Comparison of ENCODE assay signal across 9 mouse cellular contexts in the genomic region with DNA sequence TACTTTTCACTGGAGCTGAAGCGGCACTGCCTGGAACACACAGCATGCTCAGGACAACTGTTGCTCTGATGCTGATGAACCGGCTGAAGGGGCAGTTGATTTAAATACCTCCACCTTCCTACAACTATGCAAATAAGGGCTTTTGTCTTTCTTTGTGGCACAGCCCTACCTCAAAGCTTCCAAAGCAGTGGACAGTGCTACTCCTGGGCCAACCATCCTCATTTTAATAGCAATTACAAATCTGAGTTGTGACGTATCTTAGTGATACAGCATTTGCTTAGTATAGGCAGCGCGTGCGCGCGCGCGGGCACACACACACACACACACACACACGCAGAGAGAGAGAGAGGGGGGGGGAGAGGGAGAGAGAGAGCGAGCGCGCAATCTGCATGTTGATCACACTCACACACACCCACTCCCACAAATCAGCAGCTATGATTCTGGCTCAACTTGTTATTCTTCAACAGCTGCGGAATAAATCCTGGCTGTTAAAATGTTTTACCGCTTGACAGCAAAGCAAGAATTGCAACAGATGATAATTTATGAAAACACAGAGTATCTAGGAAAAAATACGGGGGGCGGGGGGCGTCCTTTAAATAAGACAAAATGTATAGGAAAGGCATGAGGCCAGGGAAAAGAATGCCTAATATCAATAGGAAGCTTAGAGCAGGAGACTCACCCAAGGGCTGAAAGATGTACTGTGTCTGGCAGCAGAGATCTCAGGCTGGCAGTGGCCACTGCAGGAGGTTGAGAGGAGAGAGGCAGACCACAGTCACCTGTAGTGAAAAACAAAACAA. TPM values are rescaled to one million over a fixed set of nuclear protein-coding genes. Genes with fewer than 3 reads are reported as not detected.
DNase-seq lines count a peak whose midpoint lies in the region; ATAC-seq lines count a peak whose summit lies in the region.
"Had no signal": no experiment of that assay in that cellular context is flagged by ENCODE, and none has a peak within 500 bp of the region (broad histone marks: within the 10 kb centered on the region; RNA-seq: fewer than 3 reads in every experiment).

No protein-coding gene starts in this region.

- DNase-seq in kidney, postnatal 25 days, result no peak
- DNase-seq in embryonic facial prominence, embryonic 14.5 days (ENCODE audit: low spot score), result peak; percentile 80
- DNase-seq in intestine, embryonic 14.5 days (ENCODE audit: low spot score), result peak; percentile 61
- DNase-seq in thymus, postnatal 0 days (ENCODE audit: low spot score), result no peak
- no peak for DNase-seq in urinary bladder, postnatal 36 days (ENCODE audit: low spot score in 2 of 2)

- no peaks in the 10 kb centered on the region for H3K27me3 ChIP-seq in kidney, embryonic 14.5 days (ENCODE audit: control insufficient read depth, insufficient read depth, low read length)
- no peaks in the 10 kb centered on the region for H3K27me3 ChIP-seq in embryonic facial prominence, embryonic 14.5 days (replicated peaks; ENCODE audit: control insufficient read depth, insufficient read depth, low read length)
- H3K27me3 ChIP-seq in intestine, embryonic 14.5 days (replicated peaks; ENCODE audit: control insufficient read depth, insufficient read depth, low read length), result no peaks in the 10 kb centered on the region
- H3K27me3 ChIP-seq in liver, embryonic 15.5 days, result peaks cover 17% of the 10 kb centered on the region
- H3K27me3 ChIP-seq in stomach, embryonic 14.5 days (ENCODE audit: control insufficient read depth, insufficient read depth, low read length), result no peaks in the 10 kb centered on the region

- no peaks in the 10 kb centered on the region for H3K36me3 ChIP-seq in kidney, embryonic 14.5 days (ENCODE audit: control insufficient read depth, insufficient read depth, low read length)
- no peaks in the 10 kb centered on the region for H3K36me3 ChIP-seq in embryonic facial prominence, embryonic 14.5 days (ENCODE audit: control insufficient read depth, insufficient read depth, low read length)
- no peaks in the 10 kb centered on the region for H3K36me3 ChIP-seq in intestine, embryonic 14.5 days (ENCODE audit: control insufficient read depth, insufficient read depth, low read length)
- no peaks in the 10 kb centered on the region for H3K36me3 ChIP-seq in liver, embryonic 15.5 days (replicated peaks)
- no peaks in the 10 kb centered on the region for H3K36me3 ChIP-seq in stomach, embryonic 14.5 days (ENCODE audit: control insufficient read depth, insufficient read depth, low read length)

- peak overlapping the region; percentile 37; the same call in 1 of the 2 replicates for H3K27ac ChIP-seq in kidney, embryonic 14.5 days (ENCODE audit: low read depth, low read length)
- H3K27ac ChIP-seq in embryonic facial prominence, embryonic 14.5 days (replicated peaks; ENCODE audit: low read depth, low read length), result peak overlapping the region; percentile 85; the same call in 1 of the 2 replicates
- 0 out of 2 replicates have a peak overlapping the region, but pooled peaks have one; percentile 1 for H3K27ac ChIP-seq in intestine, embryonic 14.5 days (ENCODE audit: low read depth)
- H3K27ac ChIP-seq in liver, embryonic 15.5 days (replicated peaks), result no peak overlapping the region
- H3K27ac ChIP-seq in stomach, embryonic 14.5 days (ENCODE audit: low read length), result peak overlapping the region; percentile 1; the same call in 1 of the 2 replicates

- H3K4me1 ChIP-seq in kidney, embryonic 14.5 days (ENCODE audit: control insufficient read depth, insufficient read depth, low read length), result no peaks in the 10 kb centered on the region
- 0 out of 2 replicates have a peak, but pooled peaks cover 2% of the 10 kb centered on the region for H3K4me1 ChIP-seq in embryonic facial prominence, embryonic 14.5 days (ENCODE audit: control insufficient read depth, insufficient read depth, low read length)
- no peaks in the 10 kb centered on the region for H3K4me1 ChIP-seq in intestine, embryonic 14.5 days (replicated peaks; ENCODE audit: control insufficient read depth, insufficient read depth, low read length)
- no peaks in the 10 kb centered on the region for H3K4me1 ChIP-seq in liver, embryonic 15.5 days (replicated peaks)
- no peaks in the 10 kb centered on the region; the same call in 1 of the 2 replicates for H3K4me1 ChIP-seq in stomach, embryonic 14.5 days (ENCODE audit: control insufficient read depth, insufficient read depth, low read length)

- peak overlapping the region; percentile 75 for H3K4me2 ChIP-seq in kidney, embryonic 14.5 days (replicated peaks; ENCODE audit: low read depth, low read length)
- H3K4me2 ChIP-seq in embryonic facial prominence, embryonic 14.5 days (ENCODE audit: low read depth, low read length), result peak overlapping the region; percentile 80
- H3K4me2 ChIP-seq in intestine, embryonic 14.5 days (ENCODE audit: low read length), result peak overlapping the region; percentile 78
- H3K4me2 ChIP-seq in liver, embryonic 15.5 days, result 0 out of 2 replicates have a peak overlapping the region, but pooled peaks have one; percentile 5
- H3K4me2 ChIP-seq in stomach, embryonic 14.5 days (replicated peaks; ENCODE audit: low read depth, low read length), result peak overlapping the region; percentile 59

- H3K9ac ChIP-seq in kidney, embryonic 14.5 days (ENCODE audit: low read depth, low read length), result peak overlapping the region; percentile 42; the same call in 1 of the 2 replicates
- H3K9ac ChIP-seq in embryonic facial prominence, embryonic 14.5 days (ENCODE audit: low read depth, low read length), result peak overlapping the region; percentile 62
- H3K9ac ChIP-seq in intestine, embryonic 14.5 days (ENCODE audit: low read length), result peak overlapping the region; percentile 29; the same call in 1 of the 2 replicates
- no peak overlapping the region for H3K9ac ChIP-seq in liver, embryonic 15.5 days
- no peak overlapping the region for H3K9ac ChIP-seq in stomach, embryonic 14.5 days (replicated peaks; ENCODE audit: low read depth, low read length)

- no peaks in the 10 kb centered on the region for H3K9me3 ChIP-seq in kidney, embryonic 14.5 days (ENCODE audit: control insufficient read depth, low read length)
- H3K9me3 ChIP-seq in embryonic facial prominence, embryonic 14.5 days (ENCODE audit: control insufficient read depth, low read length), result no peaks in the 10 kb centered on the region
- H3K9me3 ChIP-seq in intestine, embryonic 14.5 days (ENCODE audit: control insufficient read depth, low read length), result no peaks in the 10 kb centered on the region
- no peaks in the 10 kb centered on the region for H3K9me3 ChIP-seq in liver, embryonic 15.5 days (replicated peaks)
- no peaks in the 10 kb centered on the region for H3K9me3 ChIP-seq in stomach, embryonic 14.5 days (ENCODE audit: control insufficient read depth, low read depth, low read length)

- WGBS in kidney, embryonic 14.5 days, result under 1% methylated on average over 19 of the region's 19 CpGs
- 1% methylated on average over 19 of the region's 19 CpGs for WGBS in embryonic facial prominence, embryonic 14.5 days
- WGBS in intestine, embryonic 14.5 days, result 0% methylated on average over 19 of the region's 19 CpGs
- 2% methylated on average over 19 of the region's 19 CpGs for WGBS in liver, embryonic 15.5 days (ENCODE audit: insufficient replicate concordance)
- 1% methylated on average over 19 of the region's 19 CpGs for WGBS in stomach, embryonic 14.5 days

- peak overlapping the region; percentile 42 for H3K4me3 ChIP-seq in kidney, embryonic 14.5 days (ENCODE audit: low read length)
- H3K4me3 ChIP-seq in embryonic facial prominence, embryonic 14.5 days (ENCODE audit: low read depth, low read length), result peak overlapping the region; percentile 39
- peak overlapping the region; percentile 42 for H3K4me3 ChIP-seq in intestine, embryonic 14.5 days (ENCODE audit: low read depth, low read length)
- no peak overlapping the region for H3K4me3 ChIP-seq in liver, embryonic 15.5 days (replicated peaks)
- H3K4me3 ChIP-seq in stomach, embryonic 14.5 days (ENCODE audit: low read depth, low read length), result peak overlapping the region; percentile 35

- ATAC-seq in kidney, embryonic 14.5 days (ENCODE audit: low FRiP score, low TSS enrichment), result peak; percentile 85
- ATAC-seq in embryonic facial prominence, embryonic 14.5 days (ENCODE audit: low read depth), result peak; percentile 60
- ATAC-seq in intestine, embryonic 14.5 days (replicated peaks; ENCODE audit: low FRiP score, low TSS enrichment, low read depth), result peak; percentile 78; the same call in 1 of the 2 replicates
- ATAC-seq in liver, embryonic 15.5 days (ENCODE audit: insufficient read depth), result no peak
- peak; percentile 74; the same call in 1 of the 2 replicates for ATAC-seq in stomach, embryonic 14.5 days (ENCODE audit: insufficient number of reproducible peaks, insufficient read depth, low FRiP score, low read depth)

RNA-seq across cellular contexts. Expression of a gene that starts 1.5 kb away (rescaled TPM):
- 15.0 and 19.9 TPM in 2 replicates for polyA plus RNA-seq in kidney, embryonic 14.5 days (2014; fragmentation: Nextera tagmentation; extraction: Ambion mirVana)
- 165 and 171 TPM in 2 replicates for polyA plus RNA-seq in embryonic facial prominence, embryonic 14.5 days (2014; fragmentation: Nextera tagmentation; extraction: Ambion mirVana)
- polyA plus RNA-seq in intestine, embryonic 14.5 days (2014; fragmentation: Nextera tagmentation; extraction: Ambion mirVana), result 24.7 and 32.1 TPM in 2 replicates
- polyA plus RNA-seq in liver, embryonic 15.5 days (2015; fragmentation: Nextera tagmentation; extraction: Ambion mirVana), result 3.2 and 4.6 TPM in 2 replicates
- 34.6 and 39.9 TPM in 2 replicates for polyA plus RNA-seq in stomach, embryonic 14.5 days (2014; fragmentation: Nextera tagmentation; extraction: Ambion mirVana)
- polyA plus RNA-seq in thymus, postnatal 0 days (2015; fragmentation: Nextera tagmentation; extraction: Ambion mirVana), result 0.98 and 1.3 TPM in 2 replicates

RNA-seq across cellular contexts. Expression of a gene that starts 7.7 kb away (rescaled TPM):
- not detected in 2 replicates for polyA plus RNA-seq in kidney, embryonic 14.5 days (2014; fragmentation: Nextera tagmentation; extraction: Ambion mirVana)
- polyA plus RNA-seq in embryonic facial prominence, embryonic 14.5 days (2014; fragmentation: Nextera tagmentation; extraction: Ambion mirVana), result not detected in 2 replicates
- polyA plus RNA-seq in intestine, embryonic 14.5 days (2014; fragmentation: Nextera tagmentation; extraction: Ambion mirVana), result not detected in 2 replicates
- not detected in 2 replicates for polyA plus RNA-seq in liver, embryonic 15.5 days (2015; fragmentation: Nextera tagmentation; extraction: Ambion mirVana)
- not detected in 2 replicates for polyA plus RNA-seq in stomach, embryonic 14.5 days (2014; fragmentation: Nextera tagmentation; extraction: Ambion mirVana)
- not detected in 2 replicates for polyA plus RNA-seq in thymus, postnatal 0 days (2015; fragmentation: Nextera tagmentation; extraction: Ambion mirVana)
- polyA plus RNA-seq: large intestine, adult 2 months had no signal

RNA-seq across cellular contexts. Expression of a gene that starts 18.4 kb away (rescaled TPM):
- 0.19 TPM in 1 of 2 replicates, not detected in the other for polyA plus RNA-seq in kidney, embryonic 14.5 days (2014; fragmentation: Nextera tagmentation; extraction: Ambion mirVana)
- polyA plus RNA-seq in embryonic facial prominence, embryonic 14.5 days (2014; fragmentation: Nextera tagmentation; extraction: Ambion mirVana), result not detected in 2 replicates
- polyA plus RNA-seq in intestine, embryonic 14.5 days (2014; fragmentation: Nextera tagmentation; extraction: Ambion mirVana), result not detected in 2 replicates
- not detected in 2 replicates for polyA plus RNA-seq in liver, embryonic 15.5 days (2015; fragmentation: Nextera tagmentation; extraction: Ambion mirVana)
- not detected in 2 replicates for polyA plus RNA-seq in stomach, embryonic 14.5 days (2014; fragmentation: Nextera tagmentation; extraction: Ambion mirVana)
- not detected in 2 replicates for polyA plus RNA-seq in thymus, postnatal 0 days (2015; fragmentation: Nextera tagmentation; extraction: Ambion mirVana)
- polyA plus RNA-seq: large intestine, adult 2 months had no signal

RNA-seq across cellular contexts. Expression of a gene that starts 27.4 kb away (rescaled TPM):
- not detected in 2 replicates for polyA plus RNA-seq in kidney, embryonic 14.5 days (2014; fragmentation: Nextera tagmentation; extraction: Ambion mirVana)
- polyA plus RNA-seq in embryonic facial prominence, embryonic 14.5 days (2014; fragmentation: Nextera tagmentation; extraction: Ambion mirVana), result not detected in 2 replicates
- polyA plus RNA-seq in intestine, embryonic 14.5 days (2014; fragmentation: Nextera tagmentation; extraction: Ambion mirVana), result not detected in 2 replicates
- not detected in 2 replicates for polyA plus RNA-seq in liver, embryonic 15.5 days (2015; fragmentation: Nextera tagmentation; extraction: Ambion mirVana)
- not detected in 2 replicates for polyA plus RNA-seq in stomach, embryonic 14.5 days (2014; fragmentation: Nextera tagmentation; extraction: Ambion mirVana)
- polyA plus RNA-seq in thymus, postnatal 0 days (2015; fragmentation: Nextera tagmentation; extraction: Ambion mirVana), result not detected in 2 replicates
- polyA plus RNA-seq: large intestine, adult 2 months had no signal

RNA-seq across cellular contexts. Expression of a gene that starts 42.2 kb away (rescaled TPM):
- not detected in 2 replicates for polyA plus RNA-seq in kidney, embryonic 14.5 days (2014; fragmentation: Nextera tagmentation; extraction: Ambion mirVana)
- not detected in 2 replicates for polyA plus RNA-seq in embryonic facial prominence, embryonic 14.5 days (2014; fragmentation: Nextera tagmentation; extraction: Ambion mirVana)
- polyA plus RNA-seq in intestine, embryonic 14.5 days (2014; fragmentation: Nextera tagmentation; extraction: Ambion mirVana), result not detected in 2 replicates
- polyA plus RNA-seq in liver, embryonic 15.5 days (2015; fragmentation: Nextera tagmentation; extraction: Ambion mirVana), result not detected in 2 replicates
- not detected in 2 replicates for polyA plus RNA-seq in stomach, embryonic 14.5 days (2014; fragmentation: Nextera tagmentation; extraction: Ambion mirVana)
- not detected in 2 replicates for polyA plus RNA-seq in thymus, postnatal 0 days (2015; fragmentation: Nextera tagmentation; extraction: Ambion mirVana)
- polyA plus RNA-seq: large intestine, adult 2 months had no signal

Comparison
In these comparisons a context has a peak if more than half of its experiments do, and no peak if none do; other contexts are left out.
1. H3K4me2 ChIP-seq: peak in every context shown above with its lines; median percentile 80 in embryonic facial prominence, embryonic 14.5 days; 78 in intestine, embryonic 14.5 days; 75 in kidney, embryonic 14.5 days; 59 in stomach, embryonic 14.5 days; 5 in liver, embryonic 15.5 days.
2. H3K9ac ChIP-seq: peak in kidney, embryonic 14.5 days (single experiment), embryonic facial prominence, embryonic 14.5 days (single experiment) and intestine, embryonic 14.5 days (single experiment); none in liver, embryonic 15.5 days (single experiment) and stomach, embryonic 14.5 days (single experiment).
3. DNase-seq: peak in embryonic facial prominence, embryonic 14.5 days (single experiment) and intestine, embryonic 14.5 days (single experiment); none in kidney, postnatal 25 days (0 of 2), thymus, postnatal 0 days (single experiment) and urinary bladder, postnatal 36 days (0 of 2).